Mouse (Mus musculus) c-Kit-positive CD71-positive TER-119-positive erythroid progenitor cells, embryonic 14.5 days (primary cell): ENCODE data around the gene Map4k5.

Source experiments
- DNase-seq: peaks from one replicate; pipeline ENCODE4 v3.0.0-alpha.2; 2013; ENCODE audit warnings: low spot score

The Map4k5 gene

DNA sequence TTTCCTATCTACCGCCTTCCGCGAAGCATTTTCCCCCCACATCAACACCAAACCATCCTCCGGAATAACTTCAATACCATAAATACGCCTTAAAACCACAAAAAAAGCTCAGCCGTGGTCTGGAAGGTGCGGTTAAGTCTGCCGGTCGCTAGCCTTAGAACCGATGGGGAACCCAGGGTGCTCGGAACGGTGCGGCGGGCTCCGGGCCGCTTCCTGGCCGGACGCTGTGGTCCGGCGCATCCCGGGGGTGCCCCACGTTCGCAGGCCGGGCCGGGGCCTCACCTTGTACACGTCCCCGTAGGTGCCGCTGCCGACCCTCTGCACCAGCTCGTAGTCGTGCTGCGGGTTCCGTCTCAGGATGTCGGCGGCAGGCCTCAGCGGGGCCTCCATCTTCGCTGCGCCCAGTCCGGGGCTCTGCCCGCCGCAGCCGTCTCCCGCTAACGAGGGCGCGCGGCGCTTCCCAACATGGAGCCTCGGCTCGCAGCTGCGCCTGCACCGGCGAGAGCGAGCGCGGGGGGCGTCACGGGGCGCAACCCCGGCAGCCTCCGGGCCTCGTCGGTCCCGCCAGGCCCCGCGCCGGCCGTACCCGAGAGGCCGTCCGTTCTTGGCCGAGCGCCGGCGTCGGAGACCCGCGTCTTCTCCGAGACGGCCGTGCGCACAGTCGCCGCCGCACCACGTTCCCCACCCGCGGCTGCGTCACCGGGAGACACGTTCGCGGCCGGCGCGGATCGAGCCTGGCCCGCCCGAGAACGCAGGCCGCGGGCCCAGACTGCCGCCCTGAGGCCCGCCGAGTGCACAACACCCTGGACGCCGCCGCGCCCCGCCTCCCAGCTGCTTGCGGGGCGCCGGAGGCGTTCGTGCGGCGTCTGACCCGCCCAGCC, at the start of gene Map4k5, which contains the start of gene Atl1:
Gene Map4k5 (minus strand): TSS at position 830 of the 881 bp plus-strand sequence.
Gene Atl1 (plus strand): TSS at position 244 of the 881 bp plus-strand sequence.
- peak; percentile 81 for DNase-seq

DNA sequence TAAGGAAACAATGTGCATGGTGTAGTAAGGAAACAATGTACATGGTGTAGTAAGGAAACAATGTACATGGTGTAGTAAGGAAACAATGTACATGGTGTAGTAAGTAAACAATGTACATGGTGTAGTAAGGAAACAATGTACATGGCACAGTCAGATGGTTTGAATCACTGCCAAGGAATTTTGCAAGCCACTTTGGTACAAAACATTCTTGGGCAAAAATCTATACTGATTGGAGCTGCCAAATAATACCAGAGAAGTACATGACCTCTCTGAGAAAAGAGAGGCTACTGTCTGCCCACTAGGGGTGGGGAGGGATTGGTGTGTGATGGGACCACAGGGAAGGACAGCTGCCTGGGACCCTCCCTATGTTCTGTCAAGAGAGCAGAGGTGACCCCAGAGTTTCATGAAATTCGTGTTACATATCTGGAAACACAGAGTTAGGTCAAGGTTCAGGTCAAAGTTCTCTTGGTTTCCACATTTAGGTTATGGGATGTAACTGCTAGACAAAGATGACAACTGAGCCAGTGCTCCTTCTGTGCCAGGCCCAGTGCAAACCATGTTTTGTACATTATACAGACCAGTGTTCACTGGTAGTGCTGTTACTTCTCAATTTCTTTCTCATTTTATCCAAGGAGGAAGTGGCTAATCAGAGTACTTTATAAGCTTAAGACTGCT, 48.8 kb upstream of the Map4k5 start:
- no peak for DNase-seq

DNA sequence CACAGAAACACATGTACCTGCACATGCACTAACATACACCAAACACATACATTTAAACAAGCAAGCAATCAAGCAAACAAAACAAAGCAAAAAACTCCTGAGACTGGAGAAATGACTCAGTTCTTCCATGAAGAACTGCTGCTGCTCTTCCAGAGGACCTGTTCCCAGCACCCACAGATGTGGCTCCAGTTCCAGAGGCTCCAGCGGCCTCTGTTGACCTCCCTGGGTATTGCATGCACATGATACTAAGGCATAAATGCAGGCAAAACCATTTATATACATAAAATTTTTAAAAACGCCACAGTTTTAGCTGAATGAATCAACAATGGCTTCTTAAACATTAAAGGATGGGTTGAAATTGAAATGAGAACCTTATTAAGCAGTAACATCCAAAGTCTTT, 46.3 kb upstream of the Map4k5 start:
- no peak for DNase-seq

DNA sequence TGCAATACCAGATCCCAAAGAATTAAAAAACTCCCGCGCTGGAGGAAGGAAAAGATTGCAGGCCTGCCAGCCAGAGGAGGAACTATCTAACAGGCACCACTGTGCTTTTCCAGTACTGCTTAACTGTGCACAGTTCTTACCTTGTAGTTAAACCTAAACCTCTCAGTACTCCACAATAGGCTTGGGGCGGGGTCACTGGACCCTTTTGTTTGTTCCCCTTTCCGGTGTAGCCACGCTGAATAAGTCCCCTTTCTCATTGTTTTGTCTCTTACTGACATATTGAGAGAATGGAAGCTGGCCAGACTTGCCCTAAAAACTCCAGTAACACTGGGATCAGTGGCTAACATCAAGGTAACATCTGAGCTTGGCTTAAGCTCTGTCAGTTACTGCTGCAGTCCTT, 44.7 kb upstream of the Map4k5 start:
- DNase-seq = no peak

DNA sequence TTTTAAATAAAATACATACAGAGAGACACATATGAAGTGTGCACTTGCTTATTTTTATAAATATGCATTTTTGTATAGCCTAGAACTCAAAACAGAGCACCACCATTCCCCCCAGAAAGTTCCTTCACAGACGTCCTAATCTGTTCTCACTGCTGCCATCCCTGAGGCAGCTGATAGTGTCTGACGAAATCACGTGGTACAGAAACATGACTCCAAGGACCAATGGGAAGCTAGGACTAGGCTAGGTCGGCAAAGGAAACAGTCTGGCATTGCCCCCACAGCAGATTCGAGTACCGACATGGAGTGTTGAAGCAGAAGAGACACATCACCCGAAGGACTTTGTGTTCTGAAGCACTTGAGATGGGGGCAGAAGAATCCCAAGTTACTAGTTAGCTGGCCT, 33.7 kb upstream of the Map4k5 start:
- peak; percentile 47 for DNase-seq

DNA sequence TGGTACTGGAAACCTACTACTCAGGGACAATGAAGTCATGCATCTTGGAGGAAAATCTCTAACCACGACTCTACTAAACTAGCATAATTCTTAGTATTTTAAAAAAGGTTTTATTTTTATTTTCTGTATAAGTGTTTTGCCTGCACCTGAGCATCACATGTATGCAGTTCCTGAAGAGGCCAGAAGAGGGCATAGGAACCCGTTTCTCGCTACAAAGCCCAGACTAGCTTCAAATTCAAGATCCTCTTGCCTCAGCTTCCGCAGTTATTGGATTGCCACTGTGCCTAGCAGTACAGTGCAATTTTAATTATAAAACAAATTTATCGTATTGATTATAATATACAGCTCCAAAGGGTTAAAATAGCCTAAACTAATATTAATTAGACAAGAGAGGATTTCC, 31.0 kb upstream of the Map4k5 start:
- DNase-seq = peak; percentile 72

DNA sequence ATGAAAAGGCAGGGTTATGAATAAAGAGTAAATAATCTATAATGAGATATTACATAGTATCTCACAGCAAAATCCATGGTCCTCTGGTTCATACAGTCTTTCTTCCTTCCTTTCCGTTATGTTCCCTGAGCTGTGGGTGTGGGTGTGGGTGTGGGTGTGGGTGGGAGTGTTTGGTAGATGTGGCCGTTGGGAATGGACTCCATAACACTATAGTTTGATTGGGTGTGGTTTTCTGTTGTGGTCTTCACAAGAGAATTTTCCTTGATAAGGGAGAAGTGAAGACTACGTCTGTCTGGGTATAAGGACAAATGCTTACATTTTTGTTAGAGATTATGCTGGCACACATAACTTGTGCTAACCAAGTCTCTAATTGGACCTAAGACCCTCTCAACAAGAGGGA, 30.6 kb upstream of the Map4k5 start:
- no peak for DNase-seq

DNA sequence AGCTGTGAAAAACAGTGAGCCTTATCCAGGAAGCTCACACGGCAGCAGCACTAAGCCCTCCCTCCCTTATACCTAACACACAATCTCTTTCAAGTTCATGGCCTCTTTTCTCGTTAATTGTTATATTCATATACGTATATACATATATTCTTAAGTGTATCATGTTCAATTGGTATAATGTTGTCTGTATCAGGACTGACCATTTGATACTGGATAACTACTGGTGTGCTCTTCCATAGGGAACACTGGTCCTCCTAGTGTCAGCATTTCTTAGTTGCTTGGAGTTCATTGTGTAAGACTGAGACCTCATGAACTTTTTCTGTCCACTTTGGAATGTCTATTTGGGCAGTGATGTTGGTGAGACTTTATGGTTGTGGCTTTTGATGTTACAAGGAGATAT, 30.1 kb upstream of the Map4k5 start:
- no peak for DNase-seq

DNA sequence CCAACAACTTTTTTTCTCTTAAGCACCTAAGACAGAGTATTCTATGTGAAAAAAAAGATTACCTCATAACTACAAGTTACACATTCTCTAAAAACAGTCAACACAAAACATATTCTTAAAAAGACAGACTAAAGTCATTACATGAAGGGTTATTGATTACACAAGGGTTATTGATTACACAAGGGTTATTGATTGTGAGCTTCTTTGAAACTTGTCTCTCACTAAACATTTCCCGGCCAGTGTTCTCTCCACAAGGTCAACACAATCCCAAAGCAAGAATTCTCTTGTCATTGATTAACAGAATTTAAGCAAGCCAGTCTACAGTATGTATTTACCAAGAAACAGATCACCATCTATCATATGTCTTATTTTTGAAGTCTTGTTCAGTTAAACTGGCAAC, 29.1 kb upstream of the Map4k5 start:
- DNase-seq = no peak

DNA sequence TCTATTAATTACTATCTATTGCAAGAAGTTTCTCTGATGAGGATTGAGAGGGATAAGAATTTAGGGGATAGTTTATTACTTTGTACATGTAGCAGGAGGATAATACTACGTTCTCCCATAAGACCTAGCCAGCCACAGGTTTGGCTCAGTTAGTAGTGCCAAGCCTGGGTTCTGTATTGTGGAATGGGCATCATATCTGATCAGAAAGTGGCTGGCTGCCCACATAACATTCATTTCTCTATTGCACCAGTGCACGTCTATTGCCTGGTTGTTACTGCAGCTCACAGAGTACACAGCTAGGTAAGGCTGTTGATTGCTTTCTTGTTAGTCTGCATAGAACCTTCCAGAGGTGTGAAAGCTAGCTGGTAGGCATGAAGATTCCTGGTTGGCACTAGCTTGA, 24.9 kb upstream of the Map4k5 start:
- DNase-seq = no peak

DNA sequence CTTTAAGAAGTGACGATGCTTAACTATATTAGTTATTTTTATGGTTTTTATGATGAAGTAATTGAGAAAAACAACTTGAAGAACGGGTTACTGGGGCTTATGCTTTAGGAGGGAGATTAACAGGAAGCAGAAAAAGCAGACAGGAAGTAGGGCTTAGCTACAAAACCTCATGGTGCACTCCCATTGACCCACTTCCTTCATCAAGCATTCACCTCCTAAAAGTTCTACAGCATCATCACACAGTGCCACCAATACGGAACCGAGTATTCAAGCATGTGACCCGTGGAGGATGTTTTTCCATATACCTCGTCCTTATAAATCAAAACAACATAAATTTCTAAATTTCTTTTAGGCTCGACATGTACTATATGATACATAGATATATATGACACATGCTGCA, 19.7 kb upstream of the Map4k5 start:
- DNase-seq = no peak

DNA sequence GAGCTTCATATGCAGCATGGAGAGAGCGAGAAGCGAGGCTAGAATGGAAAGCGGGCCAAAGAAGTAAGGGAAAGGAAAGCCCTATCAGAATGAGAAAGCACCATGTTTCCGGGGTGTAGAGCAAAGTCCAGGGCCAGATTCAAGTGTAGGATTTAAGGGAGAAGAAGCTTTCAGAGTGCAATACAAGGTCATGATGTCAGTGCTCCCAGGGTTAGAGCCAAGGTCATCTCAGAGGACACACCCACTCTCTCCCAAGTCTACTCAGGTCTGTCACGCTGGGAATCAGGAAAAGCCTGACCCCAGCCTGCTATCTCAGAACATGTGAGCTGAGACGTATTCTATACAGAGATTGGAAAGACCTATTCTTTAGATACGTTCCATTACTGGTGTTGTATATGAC, 18.9 kb upstream of the Map4k5 start:
- no peak for DNase-seq

DNA sequence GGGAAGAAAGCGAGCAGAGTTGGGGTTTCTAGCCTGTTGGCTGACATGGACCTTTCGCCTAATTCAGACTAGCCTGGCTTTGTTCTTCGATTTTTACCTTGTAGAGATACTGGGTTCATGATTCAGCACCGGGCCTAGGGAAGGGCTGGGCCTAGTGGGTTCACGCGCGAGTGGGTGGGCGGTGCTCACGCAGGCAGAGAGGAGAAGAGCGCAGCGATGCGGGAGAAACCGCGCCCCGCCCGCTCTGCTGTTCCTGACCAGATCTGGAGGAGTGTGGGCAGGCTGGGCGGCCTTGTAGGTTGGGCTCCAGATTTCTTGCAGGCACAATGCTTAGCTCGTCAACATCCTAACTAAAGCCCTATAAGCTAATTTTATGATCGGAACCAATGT, 15.5 kb upstream of the Map4k5 start:
- DNase-seq = no peak

DNA sequence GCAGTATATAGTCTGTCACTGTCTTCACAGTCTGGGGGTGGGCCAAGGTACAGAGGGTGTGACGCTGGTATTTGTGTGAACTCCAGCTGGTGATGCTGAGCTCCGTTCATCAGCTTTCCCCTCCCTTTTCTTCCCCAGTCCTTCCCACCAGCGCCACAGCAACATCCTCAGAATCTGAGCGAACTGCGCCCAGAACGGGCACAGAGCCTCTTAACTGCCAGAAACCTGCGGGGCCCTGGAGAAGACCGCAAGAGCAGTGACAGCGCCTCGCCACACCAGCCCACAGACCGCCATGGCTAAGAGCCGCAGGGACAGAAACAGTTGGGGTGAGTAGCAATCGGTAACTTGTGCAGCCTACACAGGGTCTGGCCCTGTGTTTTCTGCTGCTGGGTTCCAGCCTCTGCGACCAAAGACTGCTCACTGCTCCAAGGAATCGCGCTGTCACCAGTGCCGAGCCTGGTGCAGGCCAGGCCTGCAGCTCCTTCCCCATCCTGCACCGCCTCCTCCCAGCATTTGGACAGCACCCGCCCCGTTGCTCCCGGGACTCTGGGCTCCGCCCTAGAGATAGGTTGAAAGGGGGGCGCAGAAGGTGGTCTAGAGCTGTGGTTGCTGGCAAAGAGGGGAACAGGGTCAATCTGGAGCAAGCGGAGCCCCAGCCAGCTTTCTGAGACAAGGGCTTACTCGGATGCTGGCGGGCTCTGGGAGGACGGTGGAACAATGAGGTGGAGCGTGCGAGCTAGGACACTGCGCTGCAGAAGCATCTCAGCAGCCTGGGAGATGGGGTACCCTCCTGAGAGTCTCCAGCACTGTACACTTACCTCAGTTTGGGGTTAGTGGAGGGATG, 14.9 kb upstream of the Map4k5 start:
- no peak for DNase-seq

DNA sequence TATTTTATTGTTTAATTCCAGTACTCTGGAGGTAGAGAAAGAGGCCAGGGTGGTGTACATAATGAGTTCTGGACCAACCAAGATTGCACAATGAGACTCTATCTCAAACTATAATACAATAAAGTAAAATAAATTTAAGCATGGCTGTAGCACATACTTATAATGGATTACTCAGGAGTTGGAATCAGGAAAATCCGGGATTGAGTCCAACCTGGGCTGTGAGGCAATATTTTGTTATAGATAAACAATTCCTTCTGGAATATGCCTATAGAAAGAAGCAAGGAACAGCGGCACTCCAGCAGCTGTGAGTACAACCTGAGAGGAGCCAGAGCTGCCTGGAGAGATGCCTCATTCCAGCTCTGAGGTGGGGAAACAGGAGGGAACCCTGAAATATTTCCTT, 12.0 kb upstream of the Map4k5 start:
- no peak for DNase-seq

DNA sequence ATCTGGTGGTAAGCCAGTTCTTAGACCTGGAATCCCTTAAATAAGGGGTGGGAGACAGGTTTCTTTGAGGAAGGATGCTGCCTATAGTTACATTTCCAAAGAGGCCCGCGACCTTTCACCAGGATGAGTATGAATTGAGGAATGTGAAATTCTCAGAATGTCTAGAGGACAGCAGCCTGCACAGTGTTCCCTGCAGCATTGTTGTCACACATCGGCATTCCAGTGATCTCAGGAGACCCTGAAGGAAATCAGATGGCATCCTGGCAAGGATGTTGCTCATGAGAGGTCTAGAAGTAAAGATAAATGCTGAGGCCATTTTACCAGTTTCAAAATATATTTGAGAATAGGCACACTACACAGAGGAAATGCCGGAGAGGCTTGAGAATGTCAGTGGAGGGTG, 5.1 kb upstream of the Map4k5 start:
- DNase-seq = no peak

DNA sequence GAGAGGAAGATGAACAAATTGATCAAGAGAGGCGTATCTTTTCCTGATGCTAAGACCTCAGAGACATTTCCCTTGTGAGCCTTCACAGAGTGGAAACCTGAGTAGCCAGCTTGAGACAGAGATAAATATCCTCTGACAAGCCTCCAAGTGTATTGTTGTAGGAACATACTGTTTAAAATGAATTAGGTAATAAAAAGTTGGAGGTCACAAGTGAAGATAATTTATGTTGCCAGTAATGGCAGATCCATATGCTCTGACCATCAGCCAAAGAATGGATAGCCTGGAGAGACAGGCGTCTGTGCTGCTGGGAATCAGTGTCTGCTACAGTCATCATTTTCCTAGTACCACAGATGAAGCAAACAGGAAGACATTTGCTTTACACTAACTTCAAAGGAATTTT, 2.0 kb upstream of the Map4k5 start:
- DNase-seq = no peak

DNA sequence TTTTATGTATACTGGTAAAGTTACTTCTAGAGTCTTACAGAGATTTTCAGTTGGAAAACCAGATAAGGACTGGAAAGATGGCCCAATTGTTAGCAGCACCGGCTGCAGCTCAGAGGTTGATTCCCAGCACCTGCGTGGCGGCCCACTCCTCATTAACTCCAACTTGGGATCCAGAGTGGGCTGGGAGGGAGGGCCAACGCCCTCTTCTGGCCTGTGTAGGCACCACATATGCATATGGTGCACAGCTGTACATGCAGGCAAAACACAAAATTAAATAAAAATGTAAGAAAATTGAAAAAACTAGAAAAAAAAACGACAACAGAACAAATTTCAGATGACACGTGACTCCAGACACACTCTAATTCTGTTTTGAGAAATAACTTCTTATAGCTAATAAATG, 927 bp upstream of the Map4k5 start:
- no peak for DNase-seq

DNA sequence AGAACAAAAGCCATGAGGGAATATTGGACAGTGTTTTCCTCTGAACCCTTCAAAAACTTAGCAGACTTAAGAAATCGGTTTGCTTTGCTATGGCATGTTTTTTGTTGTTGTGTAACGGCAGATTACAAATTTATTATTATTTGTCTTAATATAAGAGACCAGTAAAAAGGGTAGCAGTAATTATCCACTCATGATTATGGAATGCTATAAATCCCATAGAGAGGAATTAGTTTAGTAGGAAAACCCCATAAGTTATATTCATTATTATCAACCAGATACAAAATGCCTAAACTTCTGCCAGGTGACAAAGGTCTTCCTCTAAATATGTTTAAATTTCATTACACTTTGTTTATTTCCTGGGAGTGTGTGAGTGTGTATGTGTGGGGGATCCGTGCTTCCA, 1.3 kb downstream of the Map4k5 start:
- DNase-seq = no peak

DNA sequence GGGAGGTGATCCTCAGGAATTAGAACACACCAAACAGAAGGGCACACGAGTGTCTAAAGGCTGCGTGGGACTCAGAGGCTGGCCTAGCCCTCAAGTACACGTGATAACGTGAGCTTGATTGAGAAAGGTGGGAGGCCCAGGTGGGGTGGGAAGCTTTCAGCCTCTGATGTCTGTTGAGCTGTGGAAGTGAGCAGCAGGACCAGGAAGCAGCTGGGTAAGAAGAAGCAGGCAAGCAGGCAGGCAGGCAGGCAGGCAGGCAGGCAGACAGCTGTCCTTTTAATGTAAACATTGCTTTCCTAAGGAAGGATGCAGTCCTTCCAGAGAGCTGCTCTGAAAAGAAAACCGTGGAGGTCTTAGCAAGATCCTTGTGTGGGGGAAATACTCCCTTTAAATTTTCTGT, 2.5 kb downstream of the Map4k5 start:
- no peak for DNase-seq

DNA sequence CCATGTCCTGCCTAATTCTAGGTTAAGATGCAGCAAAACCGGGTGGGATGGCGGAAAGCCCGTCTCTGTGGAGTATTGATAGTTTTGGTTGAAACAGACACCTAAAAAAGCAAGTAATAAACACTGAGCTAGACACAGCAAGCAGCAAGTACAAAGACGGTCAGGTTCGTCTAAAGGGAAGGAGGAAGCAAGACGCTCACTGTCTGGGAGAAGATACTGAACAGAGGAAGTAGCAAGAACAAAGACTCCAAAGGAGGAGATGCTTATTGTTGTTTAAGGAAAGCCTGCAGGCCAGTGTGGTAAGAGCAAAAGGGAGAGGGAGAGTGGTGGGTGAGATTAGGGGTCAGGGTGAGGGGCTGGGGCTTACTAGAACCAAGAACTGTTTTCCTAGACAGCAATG, 2.9 kb downstream of the Map4k5 start:
- DNase-seq = no peak

DNA sequence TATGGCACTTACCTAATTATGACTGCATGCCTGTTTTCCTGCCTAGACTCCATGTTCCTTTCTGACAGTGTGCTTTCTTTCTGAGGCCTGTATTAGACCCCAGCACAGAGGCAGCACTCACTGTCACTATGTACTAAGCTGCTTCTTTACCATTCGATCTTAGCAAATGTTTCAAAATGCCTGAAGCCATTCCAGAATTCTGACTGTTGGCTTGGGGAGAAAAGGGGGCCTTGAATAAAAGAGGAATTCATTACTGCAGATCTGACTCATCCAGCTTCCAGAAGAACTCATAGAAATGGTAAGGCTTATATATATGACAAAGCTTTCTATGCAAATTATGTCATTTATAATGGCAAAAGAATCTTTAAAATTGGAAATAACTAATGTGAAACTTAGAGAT, 4.7 kb downstream of the Map4k5 start:
- DNase-seq = no peak

DNA sequence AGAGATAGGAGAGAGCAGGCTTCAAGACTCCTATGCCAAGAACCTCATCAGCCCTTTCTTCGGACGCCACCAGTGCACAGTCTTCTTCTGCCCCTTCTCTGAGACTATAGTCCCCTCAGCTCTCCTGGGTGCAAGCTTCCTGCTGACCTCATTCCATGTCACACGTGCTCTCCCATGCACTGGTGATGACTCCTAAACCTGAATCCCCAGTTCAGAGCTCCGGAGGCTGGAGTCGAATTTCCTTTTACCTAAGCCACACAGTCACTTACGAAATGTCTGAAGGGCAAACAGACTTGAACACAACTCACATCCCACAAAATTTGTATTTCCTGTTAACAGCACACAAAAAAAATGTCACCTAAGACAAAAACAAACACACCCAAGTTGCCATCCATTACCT, 5.2 kb downstream of the Map4k5 start:
- DNase-seq = no peak
